Mouse (Mus musculus) heart, postnatal 0 days (tissue): Measurements from ENCODE around the gene 1700067K01Rik.

Source experiments
- CTCF ChIP-seq: IDR thresholded peaks from 2 replicates; pipeline ENCODE4 v1.5.1; 2016; ENCODE audit warnings: antibody characterized with exemption, control low read depth, low read depth
- EP300 ChIP-seq: IDR thresholded peaks from 2 replicates; pipeline ENCODE4 v1.6.1; 2016; ENCODE audit warnings: antibody characterized with exemption, low read depth

- TF ChIP-seq CTCF: no peak
- TF ChIP-seq EP300: no peak
Observed at GRCm38 (mm10) chr8:84044900-84045299, 43.6 kb downstream of the 1700067K01Rik start, which contains the start of gene Rln3.
